Mouse (Mus musculus): ENCODE measurements at regions not wholly inside any gene's neighbourhood (a gene's known extent, or its start where the extent isn't known, plus 50 kb on each side); places are given as distances from the start of the nearest gene placed in this dataset.

DNA sequence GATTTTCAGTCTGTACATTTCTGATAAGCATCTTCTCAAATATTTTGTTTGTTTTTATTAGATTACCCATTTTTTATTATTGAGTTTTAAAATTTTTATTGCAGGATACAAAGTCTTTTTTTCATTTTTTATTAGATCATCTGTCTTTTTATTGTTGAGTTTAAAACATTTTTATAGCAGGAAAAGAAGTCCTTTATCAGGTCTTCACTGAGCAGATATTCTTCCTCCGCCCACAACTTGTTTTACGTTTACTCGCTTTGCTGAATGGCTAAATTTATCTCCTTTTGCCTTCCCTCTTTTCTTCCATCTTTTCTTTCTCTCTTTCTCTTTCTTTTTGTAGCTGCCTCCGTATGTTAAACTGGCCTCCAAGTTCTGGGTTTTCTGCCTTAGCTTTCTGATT, 721.5 kb downstream of the Adgrl2 start:
- no peak for TF ChIP-seq CTCF (IDR thresholded peaks at IDR 0.05; ENCODE audit: borderline replicate concordance, insufficient read depth, low read depth, low read length)
- TF ChIP-seq POLR2A (IDR thresholded peaks at IDR 0.05; ENCODE audit: borderline replicate concordance, insufficient read depth, low read length) = no peak

Measured in cerebellum, adult 2 months (tissue).